9 mouse cellular contexts compared by ENCODE assay signal in the genomic region with DNA sequence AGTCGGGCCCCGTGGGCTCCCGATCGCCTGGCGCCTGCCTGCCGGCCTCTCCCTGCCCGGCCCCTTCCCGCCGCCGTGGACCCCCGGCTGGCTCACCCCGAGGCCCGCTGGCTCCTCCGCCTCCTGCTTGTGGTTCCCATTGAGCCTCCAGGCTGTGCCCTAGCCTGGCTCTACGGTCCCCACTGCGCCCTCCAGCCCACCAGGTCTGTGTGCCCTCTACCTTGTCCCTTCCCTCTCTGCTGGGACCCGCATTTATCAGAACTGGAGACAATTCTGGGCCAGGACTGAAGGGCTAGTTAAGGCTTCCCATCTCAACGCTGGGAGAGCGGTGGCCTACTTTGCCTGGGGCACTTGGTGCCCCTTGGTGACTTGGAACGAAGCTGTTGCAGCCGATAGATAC. TPM values are rescaled to one million over a fixed set of nuclear protein-coding genes. Genes with fewer than 3 reads are reported as not detected.
DNase-seq lines count a peak whose midpoint lies in the region; ATAC-seq and TF ChIP-seq lines count a peak whose summit lies in the region.
"Had no signal": no experiment of that assay in that cellular context is flagged by ENCODE, and none has a peak within 500 bp of the region (broad histone marks: within the 10 kb centered on the region; RNA-seq: fewer than 3 reads in every experiment).

No protein-coding gene starts in this region.

- DNase-seq in layer of hippocampus, adult 2 months (ENCODE audit: low spot score in 2 of 2) = no peak
- DNase-seq in layer of hippocampus, postnatal 36 days = no peak
- no peak for DNase-seq in forebrain, embryonic 11.5 days (ENCODE audit: low spot score)
- peak; percentile 12 for DNase-seq in retina, embryonic 14.5 days (ENCODE audit: low spot score)
- no peak for DNase-seq in thymus, postnatal 25 days
- DNase-seq in urinary bladder, postnatal 25 days (ENCODE audit: low spot score) = no peak
- no peak for DNase-seq in gastrocnemius, adult 8-10 months (ENCODE audit: low spot score in 2 of 2)

- peaks cover 12% of the 10 kb centered on the region; the same call in 1 of the 2 replicates for H3K4me1 ChIP-seq in forebrain, embryonic 11.5 days (replicated peaks; ENCODE audit: control insufficient read depth, insufficient read depth, low read length)
- peaks cover 31% of the 10 kb centered on the region for H3K4me1 ChIP-seq in limb, embryonic 13.5 days

- no peak for TF ChIP-seq CTCF in layer of hippocampus, adult 2 months (conservative IDR thresholded peaks at IDR 0.05)

- peak overlapping the region; percentile 85 for H3K4me2 ChIP-seq in forebrain, embryonic 11.5 days (ENCODE audit: low read depth, low read length, severe bottlenecking)
- peak overlapping the region; percentile 84 for H3K4me2 ChIP-seq in limb, embryonic 13.5 days (replicated peaks)

- peak; percentile 34 for ATAC-seq in forebrain, embryonic 11.5 days (replicated peaks; ENCODE audit: low FRiP score)
- ATAC-seq in limb, embryonic 13.5 days (ENCODE audit: low FRiP score, low read depth) = peak; percentile 35; the same call in 1 of the 2 replicates

- no peaks in the 10 kb centered on the region for H3K9me3 ChIP-seq in forebrain, embryonic 11.5 days (ENCODE audit: control insufficient read depth, low read length)
- H3K9me3 ChIP-seq in limb, embryonic 13.5 days = no peaks in the 10 kb centered on the region

- WGBS in forebrain, embryonic 11.5 days = under 1% methylated on average over 20 of the region's 21 CpGs
- WGBS in limb, embryonic 13.5 days = 1% methylated on average over 19 of the region's 21 CpGs

- peaks cover 79% of the 10 kb centered on the region for H3K27me3 ChIP-seq in forebrain, embryonic 11.5 days (ENCODE audit: control insufficient read depth, insufficient read depth, low read length)
- peaks cover 91% of the 10 kb centered on the region for H3K27me3 ChIP-seq in limb, embryonic 13.5 days

- peak overlapping the region; percentile 34 for H3K4me3 ChIP-seq in layer of hippocampus, adult 2 months
- peak overlapping the region; percentile 49 for H3K4me3 ChIP-seq in forebrain, embryonic 11.5 days (ENCODE audit: low read depth, low read length)
- peak overlapping the region; percentile 56 for H3K4me3 ChIP-seq in limb, embryonic 13.5 days

- H3K9ac ChIP-seq in forebrain, embryonic 11.5 days (ENCODE audit: low read length) = peak overlapping the region; percentile 64
- H3K9ac ChIP-seq in limb, embryonic 13.5 days = peak overlapping the region; percentile 72

- H3K27ac ChIP-seq in layer of hippocampus, adult 2 months = peak overlapping the region; percentile 10; the same call in 1 of the 2 replicates
- peak overlapping the region; percentile 79 for H3K27ac ChIP-seq in forebrain, embryonic 11.5 days (ENCODE audit: low read depth, low read length)
- peak overlapping the region; percentile 55; the same call in 1 of the 2 replicates for H3K27ac ChIP-seq in limb, embryonic 13.5 days
- H3K27ac ChIP-seq: macrophage had no signal

- H3K36me3 ChIP-seq in forebrain, embryonic 11.5 days (ENCODE audit: control insufficient read depth, insufficient read depth, low read length) = no peaks in the 10 kb centered on the region
- H3K36me3 ChIP-seq in limb, embryonic 13.5 days = no peaks in the 10 kb centered on the region

RNA-seq across cellular contexts. Expression of gene Dlx6, which starts 0.8 kb away (rescaled TPM):
- total RNA-seq in layer of hippocampus, adult 2 months (2021) = 1 to 10 TPM; 7.5 to 8.5 TPM
- 1 to 10 TPM; 5.6 to 9.3 TPM for total RNA-seq in layer of hippocampus, postnatal 36 days (2021)
- polyA plus RNA-seq in forebrain, embryonic 11.5 days (2014; fragmentation: Nextera tagmentation; extraction: Ambion mirVana) = 4.5 and 7.3 TPM in 2 replicates
- 1.5 and 2.7 TPM in 2 replicates for polyA plus RNA-seq in limb, embryonic 13.5 days (2015; fragmentation: Nextera tagmentation; extraction: Ambion mirVana)
- not detected for total RNA-seq in gastrocnemius, adult 8-10 months (2022)
- polyA plus RNA-seq: macrophage had no signal

RNA-seq across cellular contexts. Expression of gene Dlx5, which starts 17.9 kb away (rescaled TPM):
- total RNA-seq in layer of hippocampus, adult 2 months (2021) = 1 to 10 TPM; 4.3 to 6.1 TPM
- 1 to 10 TPM; 4.7 to 5.8 TPM for total RNA-seq in layer of hippocampus, postnatal 36 days (2021)
- 45.5 and 47.7 TPM in 2 replicates for polyA plus RNA-seq in forebrain, embryonic 11.5 days (2014; fragmentation: Nextera tagmentation; extraction: Ambion mirVana)
- 30.7 and 41.3 TPM in 2 replicates for polyA plus RNA-seq in limb, embryonic 13.5 days (2015; fragmentation: Nextera tagmentation; extraction: Ambion mirVana)
- not detected for total RNA-seq in gastrocnemius, adult 8-10 months (2022)
- polyA plus RNA-seq: macrophage had no signal

Comparison
In these comparisons a context has a peak if more than half of its experiments do, and no peak if none do; other contexts are left out.
1. H3K27ac ChIP-seq: peak in every context shown above with its lines; median percentile 79 in forebrain, embryonic 11.5 days; 55 in limb, embryonic 13.5 days; 10 in layer of hippocampus, adult 2 months.
2. RNA of gene Dlx6, which starts 0.8 kb away (total RNA-seq): 5.6 to 9.3 TPM in layer of hippocampus, postnatal 36 days and 7.5 to 8.5 TPM in layer of hippocampus, adult 2 months; not detected in gastrocnemius, adult 8-10 months; every median in the first group is over 4 times any median in the second.
3. RNA of gene Dlx5, which starts 17.9 kb away (total RNA-seq): 4.3 to 6.1 TPM in layer of hippocampus, adult 2 months and 4.7 to 5.8 TPM in layer of hippocampus, postnatal 36 days; not detected in gastrocnemius, adult 8-10 months; every median in the first group is over 4 times any median in the second.
4. Peak in every context shown above with its lines, with median percentiles within 50 percentile points of each other: H3K4me3 ChIP-seq.